Mouse (Mus musculus) CD4-positive, CD25-positive, alpha-beta regulatory T cell, adult 2 months (primary cell): Measurements from ENCODE around the gene Trip4.

ENCODE experiments used
- DNase-seq: peaks from one replicate; pipeline ENCODE4 v3.0.0-alpha.2; 2012; ENCODE audit warnings: low read depth, low spot score

Gene Trip4

DNA sequence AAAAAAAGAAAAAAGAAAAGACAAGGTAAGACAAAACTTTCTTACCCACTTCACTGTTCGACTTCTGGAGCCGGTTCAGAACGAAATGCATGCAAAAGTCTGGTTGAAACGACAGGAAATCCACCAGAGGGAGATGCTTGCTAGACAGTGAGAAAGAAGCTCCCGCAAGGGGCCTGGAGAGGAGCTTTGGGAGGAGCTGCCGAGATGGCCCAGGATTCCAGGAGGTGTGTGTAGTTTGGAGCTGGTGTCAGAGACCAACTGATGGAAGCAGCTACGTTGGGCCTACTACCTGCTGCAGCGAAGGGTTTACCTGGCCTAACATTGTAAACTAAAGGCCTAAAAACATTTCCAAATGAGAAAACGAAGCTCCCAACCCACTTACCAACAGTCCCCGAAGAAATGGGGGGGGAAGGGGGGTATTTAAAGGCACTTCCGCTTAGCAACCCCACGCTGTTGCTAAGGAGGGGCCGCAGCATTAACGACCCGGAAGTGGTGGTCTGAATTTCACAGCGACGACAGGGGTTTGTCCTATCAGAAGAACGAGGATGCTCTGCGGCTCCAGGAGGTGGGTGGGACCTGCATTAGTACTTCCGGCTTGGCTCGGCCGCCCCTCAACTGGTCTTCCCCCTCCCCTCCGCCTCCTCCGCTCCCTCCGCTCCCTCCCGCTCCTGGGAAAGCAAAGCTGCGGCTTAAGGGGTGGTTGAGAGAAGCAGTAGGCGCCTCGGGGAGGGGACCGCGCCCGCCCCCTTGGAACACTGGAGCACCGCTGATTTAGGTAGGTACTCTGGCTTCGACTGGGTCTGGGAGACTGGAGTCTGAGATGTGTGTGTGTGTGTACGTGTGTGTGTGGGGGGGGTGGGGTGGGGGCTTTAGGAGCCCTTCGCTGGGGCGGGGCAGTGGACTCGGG lies at the start of gene Trip4, which contains the start of gene Csnk1g1:
TSS of gene Trip4 (minus strand) at position 401 of the 907 bp plus-strand sequence.
TSS of gene Csnk1g1 (plus strand) at position 531 of the 907 bp plus-strand sequence.
- peak; percentile 96 for DNase-seq

DNA sequence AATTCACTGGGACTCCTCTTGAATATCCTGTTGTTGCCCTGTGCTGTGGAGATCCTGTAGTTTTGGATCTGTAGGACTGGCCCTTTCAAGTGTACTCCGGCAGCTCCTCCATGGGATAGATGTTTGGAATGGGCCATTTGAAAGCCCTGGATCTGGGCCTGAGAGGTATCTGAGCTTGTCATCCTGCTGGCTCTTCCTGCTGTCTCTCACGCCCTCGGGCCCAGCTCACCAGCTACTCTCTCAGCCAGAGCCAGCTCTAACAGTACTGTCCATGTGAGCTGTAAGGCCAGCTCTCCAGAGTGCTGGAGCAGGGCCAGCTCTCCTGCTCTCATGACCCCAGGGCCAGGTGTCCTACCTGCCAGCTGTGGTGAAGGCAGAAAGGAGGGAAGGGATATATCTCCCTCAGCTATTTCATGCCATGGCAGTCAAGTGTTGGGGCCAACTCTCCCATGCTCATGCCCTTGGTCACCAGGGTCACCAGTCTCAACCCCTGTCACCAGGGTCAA lies 42.5 kb upstream of the Trip4 start:
- no peak for DNase-seq

DNA sequence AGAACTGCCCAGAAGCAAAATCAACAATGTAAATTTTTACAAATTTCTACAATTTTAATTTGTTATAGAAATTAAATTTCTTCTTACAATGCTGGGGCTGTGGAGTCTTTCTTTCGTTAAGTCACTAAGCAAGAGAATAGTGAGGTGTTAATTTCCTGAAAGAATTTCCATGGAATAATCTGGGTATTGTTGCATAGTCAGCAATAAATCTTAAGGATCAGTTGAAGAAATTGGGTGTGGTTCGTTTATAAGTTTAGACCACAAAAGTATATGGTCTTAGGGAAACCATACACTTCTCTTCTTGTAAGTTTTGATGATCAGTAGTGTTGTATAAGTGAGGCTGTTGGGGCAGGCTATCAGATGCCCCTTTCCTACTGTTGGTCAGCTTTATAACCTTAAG lies 29.0 kb upstream of the Trip4 start:
- DNase-seq: no peak

DNA sequence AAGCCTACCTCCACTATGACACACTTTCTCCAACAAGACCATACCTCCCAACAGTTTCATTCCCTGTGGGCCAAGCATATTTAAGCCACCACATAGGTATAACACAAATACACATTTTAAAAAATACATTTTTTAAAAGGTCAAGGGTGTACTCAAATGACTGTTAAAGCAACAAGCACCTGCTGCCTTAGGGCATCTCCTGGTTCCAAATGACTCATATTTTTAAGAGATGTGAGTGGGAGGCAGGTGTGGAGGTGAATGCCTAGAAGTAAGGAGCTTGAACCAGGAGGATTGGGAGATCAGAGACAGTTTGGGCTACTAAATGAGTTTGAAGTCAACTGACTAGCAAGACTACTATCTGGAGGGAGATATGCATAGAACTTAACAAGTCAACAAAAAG lies 21.2 kb upstream of the Trip4 start:
- no peak for DNase-seq

DNA sequence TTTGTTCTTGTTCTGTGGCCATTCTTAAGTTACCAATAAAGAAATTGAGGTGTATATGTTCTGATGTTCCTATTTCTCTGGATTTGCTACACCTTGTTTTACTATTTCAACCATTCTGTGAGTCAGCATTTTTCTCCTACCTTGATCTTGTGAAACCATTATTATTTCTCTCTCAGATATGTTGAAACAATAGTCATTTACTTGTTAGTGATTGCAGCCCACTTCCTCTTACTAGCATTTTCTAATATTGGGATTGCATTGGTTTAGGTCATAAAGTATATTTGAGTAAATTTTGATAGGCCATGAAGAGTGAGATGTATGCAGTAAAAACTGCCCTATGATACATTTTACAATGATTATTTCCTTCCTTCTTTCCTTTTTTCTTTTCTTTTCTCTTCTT lies 19.9 kb upstream of the Trip4 start:
- DNase-seq: no peak

DNA sequence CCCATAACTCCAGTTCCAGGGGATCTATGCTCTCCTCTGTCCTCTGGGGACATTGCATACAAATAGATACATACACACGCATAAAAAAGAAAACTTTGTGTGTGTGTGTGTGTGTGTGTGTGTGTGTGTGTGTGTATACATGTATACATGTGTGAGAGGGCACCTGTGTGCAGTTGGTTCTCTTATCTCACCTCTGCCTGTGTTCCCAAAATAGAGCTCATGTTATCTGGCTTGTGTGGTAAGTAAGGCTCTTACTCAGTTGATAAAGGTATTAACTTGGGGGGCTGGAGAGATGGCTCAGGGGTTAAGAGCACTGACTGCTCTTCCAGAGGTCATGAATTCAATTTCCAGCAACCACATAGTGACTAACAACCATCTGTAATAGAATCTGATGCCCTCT lies 8.4 kb upstream of the Trip4 start:
- DNase-seq: no peak

DNA sequence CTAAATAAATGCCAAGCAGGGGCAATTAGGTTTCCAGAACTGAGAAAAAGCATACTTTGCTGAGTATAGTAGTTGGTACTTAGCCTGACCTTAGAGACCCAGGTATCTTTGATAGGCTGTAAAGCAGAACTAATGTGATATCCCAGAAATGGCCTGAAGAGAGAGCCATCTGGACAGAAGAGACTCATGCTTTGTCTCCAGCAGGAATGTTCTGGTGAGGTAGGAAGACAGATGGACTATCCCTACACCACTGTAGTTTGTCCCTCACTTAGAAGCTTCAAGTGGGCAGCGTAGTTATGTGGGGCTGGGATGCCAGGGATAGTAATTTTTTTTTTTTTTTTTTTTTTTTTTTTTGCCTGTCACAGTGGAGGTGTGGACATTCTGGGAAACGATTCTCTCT lies 5.4 kb upstream of the Trip4 start:
- no peak for DNase-seq

DNA sequence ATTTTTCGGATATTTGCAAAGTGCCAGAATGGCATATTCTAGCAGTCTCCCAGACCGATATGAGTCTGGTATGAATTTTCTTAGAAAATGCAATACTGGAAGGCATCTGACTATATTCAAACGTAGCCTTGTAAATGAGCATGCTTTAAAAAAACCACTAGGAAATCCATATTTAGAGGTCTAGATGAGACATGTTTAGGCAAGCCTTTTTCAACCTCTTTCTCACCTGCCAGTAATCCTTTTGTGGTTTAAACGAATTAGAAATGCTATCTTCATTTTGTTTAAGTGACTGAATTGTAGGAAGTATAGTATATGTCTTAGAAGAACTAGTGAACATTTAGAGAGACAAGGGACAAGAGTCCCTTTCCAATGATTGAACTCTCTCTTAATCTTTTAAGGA lies 1.2 kb upstream of the Trip4 start:
- no peak for DNase-seq

DNA sequence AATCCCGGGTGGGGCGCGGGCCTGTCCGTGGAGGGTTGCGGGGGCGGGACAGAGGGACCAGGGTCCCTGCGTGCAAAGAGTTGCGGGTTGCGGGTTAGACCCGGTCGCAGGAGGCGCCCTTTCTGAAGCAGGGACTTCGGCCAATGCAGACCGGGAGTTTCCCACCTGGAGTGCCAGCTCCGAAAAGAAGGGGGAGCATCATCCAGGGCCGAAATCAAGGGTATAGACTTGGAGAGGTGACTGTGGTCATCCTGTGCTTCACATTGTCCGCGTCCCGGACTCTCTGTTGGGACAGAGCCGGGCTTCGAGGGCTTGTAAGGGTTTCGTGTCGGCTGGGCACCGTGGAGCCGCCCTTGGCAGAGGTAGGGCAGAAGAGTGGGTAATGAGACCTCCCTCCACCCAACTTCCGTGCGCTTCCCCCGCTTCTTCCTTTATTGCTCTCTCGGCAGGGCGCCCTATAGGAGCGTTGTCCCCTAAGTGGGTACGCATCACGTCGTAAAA lies 757 bp upstream of the Trip4 start:
- DNase-seq: peak; percentile 64

DNA sequence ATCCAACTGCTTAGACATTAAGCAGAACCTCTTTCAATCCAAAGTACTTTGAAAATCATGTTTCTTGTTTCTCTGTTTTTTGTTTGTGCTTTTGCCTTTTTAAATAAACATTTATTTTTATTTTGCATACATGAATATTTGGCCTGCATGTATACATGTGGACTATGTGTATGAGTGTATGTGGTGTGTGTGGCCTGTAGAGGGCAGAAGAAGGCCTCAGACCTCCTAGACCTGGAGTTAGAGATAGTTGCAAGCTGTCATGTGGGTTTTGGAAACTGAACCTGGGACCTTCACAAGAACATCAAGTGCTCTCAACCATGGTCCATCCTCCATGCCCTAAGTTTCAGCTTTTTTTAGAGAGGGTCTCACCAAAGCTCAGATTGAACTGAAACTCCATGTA lies 5.2 kb downstream of the Trip4 start:
- peak; percentile 36 for DNase-seq

DNA sequence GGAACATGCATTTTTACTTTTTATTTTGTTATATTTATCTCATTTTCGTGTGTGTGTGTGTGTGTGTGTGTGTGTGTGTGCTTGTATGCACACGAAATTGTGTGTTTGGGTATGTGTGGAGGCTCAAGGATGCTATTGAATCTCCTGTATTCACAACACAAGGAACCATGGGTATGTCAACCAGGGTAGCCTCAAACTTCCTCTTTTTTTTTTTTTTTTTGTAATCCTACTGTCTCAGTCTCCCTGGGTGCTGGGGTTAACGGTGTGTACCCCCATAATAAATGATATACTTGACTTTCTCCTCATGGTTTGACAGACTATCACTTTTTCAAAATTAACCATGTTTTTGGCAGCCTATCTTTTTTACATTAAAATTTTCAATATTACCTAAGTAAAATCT lies 5.7 kb downstream of the Trip4 start:
- DNase-seq: no peak

DNA sequence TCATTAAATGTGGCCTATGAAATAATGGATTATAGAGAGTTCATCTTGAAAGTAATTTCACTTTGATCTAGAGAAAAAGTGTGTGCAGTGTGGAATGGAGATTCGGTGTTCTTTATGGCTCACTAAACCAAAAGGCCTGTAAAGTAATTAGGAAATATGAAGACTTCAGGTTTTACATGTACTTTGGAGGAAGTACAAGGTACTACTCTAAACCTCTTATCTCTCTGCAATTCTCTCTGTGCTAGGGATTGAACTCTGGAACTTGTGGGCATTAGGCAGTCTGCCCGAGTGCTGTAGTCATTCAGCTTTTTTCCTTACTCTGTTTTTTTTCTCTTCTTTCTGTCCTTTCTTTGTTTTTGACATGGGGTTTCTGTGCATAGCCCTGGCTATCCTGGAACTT lies 11.6 kb downstream of the Trip4 start:
- no peak for DNase-seq

DNA sequence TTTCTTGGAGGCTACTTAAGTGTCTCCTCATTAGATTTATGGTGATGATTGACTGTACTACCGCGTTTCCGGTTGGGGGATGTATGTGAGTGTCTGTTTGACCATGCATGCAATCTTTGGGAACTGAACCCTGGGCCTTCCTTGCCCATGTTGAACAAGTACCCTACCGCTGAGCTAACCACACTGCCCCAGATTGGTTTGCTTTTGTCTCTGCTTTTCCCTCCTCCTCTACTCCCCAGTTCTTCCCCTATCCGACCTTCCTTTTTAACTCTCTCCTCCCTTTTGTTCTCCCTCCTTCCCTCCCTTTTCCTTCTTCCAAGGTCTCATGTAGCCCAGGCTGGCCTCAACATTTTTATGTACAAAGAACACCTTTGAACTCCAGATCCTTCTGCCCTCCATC lies 17.5 kb downstream of the Trip4 start:
- DNase-seq: no peak

DNA sequence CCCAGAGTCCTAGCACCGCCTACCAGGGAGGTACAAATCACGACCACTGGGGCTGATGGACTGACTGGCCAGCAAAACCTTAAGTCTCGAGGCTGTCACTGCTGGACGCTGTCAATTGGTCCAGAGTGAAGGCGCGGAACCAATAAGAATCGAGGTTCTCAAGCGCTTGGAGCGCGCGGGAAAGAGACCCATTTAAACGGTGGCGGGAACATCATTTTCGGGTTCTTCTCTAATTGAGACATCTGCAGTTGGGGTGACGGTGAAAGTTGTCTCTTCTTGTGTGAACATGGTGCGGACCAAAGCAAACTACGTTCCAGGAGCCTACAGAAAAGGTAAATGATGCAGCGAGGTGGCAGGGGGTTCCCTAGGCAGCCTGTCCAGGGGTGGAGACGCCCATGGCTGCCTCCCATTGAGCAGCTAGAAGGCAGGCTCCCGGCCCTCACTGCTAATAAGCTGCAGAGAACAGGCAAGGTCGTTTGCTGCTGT lies 18.4 kb downstream of the Trip4 start, which contains the start of gene Pclaf:
TSS of gene Pclaf (plus strand) at position 95 of the 486 bp plus-strand sequence.
- DNase-seq: peak; percentile 81

DNA sequence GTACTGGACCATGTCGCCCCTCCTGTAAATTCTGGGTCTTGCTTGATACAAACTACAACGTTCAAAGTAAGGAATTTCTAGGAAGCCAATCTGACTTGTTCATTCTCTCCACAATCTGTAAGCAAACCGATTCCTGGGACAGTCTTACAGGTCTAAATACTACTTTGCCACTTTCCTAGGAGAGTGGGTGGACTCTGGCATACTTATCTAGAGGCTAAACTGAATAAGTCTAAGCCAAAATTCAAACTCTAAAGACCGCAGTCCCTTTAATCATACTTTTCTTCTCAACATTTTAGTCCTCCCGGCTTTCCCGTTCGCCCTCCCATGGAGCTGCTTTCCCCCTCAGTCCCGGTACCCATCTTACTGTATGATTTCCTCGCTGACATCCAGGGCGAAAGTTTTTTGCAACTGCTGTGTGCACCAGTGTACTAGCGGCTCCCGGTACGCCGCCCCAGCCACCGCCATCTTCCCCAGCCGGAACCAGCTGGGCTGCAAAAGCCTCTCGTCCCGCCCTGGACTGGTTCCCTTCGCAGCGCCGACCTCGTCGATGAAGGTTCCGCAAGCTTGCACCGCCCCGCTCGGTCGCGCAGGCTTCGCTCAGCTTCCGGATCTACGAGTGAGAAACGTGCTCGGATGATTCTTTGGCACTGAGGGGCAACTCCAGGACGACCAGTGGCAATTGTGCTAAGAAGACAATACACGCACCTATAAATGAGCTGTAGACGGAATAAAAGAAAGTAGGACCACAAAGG lies 23.9 kb downstream of the Trip4 start:
- DNase-seq: peak; percentile 93

DNA sequence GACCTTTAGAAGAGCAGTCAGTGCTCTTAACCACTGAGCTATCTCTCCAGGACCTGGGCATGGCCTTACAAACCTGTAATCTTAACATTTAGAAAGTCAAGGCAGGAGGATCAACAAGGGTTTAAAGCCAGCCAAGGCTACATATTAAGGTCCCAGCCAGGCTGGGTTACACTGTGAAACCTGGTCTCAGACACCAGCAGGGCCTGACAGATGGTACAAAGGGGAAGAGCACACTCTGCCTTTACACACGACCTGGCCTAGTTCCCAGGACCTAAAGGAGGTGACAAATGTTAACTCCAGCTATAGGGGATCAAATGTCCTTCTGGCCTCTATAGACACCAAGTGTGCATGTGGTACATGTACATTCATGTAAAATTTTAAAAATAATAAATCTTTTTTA lies 48.9 kb downstream of the Trip4 start:
- no peak for DNase-seq

DNA sequence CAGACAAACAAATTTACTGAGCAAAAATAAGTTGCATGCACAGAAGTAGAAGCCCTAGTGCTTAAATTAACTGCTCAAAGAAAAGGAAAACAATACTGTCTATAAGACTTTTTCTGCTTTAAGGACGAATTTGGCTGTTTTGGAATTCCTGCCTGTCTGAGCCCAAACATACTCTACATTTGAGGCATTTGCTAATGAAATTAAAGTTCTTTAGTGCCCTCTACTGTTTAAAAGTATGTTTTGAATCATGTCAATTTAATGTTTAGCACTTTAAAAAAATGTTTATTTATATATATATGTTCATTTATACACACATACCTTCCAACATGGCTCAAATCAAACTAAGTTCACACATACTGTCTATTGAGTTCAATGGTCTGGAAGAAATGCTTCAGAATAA lies 58.4 kb downstream of the Trip4 start:
- peak; percentile 29 for DNase-seq

DNA sequence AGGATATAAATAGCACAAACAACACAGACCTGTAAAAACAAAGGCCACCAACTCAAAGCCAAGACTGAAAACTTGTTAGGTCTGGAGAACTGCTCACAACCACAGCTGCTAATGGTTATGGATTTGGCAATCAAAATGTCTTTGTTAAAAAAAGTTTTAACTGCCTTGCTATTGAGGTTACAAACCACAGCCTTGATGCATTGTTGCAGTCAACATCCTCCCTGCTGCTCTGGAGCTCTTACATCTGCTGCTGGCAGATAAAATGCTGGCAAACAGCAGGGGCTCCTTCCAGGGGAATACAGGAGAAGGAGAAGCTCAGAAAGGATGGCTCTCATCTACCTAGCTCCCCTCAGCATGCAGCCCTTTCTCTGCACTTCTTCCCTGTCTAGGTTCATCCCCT lies 60.4 kb downstream of the Trip4 start:
- DNase-seq: no peak

DNA sequence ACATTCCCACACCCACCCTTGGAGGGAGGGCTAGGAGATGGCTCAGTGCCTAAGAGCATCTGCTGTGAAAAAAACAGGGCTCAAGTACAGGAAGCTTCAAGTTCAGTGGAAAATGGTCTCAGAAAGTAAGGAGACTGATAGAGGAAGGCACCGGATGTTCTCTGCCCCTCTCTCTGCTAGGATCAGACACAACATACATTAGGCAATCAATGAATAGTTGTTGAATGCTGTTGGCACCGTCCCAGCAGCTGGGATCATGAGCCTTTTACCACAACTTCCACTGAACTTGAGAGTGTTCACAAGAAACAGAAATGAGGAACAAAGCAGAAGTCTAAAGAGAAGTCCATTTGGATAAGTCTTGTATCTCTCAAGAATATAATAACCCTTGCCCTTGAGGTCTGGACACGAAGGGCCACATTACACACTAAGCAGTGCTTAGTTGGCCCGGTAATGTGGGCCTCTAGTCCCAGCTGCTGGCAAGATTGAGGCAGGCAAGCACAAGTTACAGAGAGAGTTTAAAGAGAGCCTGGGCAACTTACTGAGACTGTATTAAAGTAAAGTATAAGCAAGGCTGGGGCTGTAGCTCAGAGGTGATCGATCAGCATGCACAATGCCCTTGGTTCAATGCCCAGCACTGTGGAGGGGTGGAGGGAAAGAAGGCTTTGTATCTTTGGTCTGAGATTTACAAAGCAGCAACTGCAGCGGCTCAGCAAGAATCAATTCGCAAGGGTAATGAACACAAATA lies 64.0 kb downstream of the Trip4 start:
- DNase-seq: no peak

DNA sequence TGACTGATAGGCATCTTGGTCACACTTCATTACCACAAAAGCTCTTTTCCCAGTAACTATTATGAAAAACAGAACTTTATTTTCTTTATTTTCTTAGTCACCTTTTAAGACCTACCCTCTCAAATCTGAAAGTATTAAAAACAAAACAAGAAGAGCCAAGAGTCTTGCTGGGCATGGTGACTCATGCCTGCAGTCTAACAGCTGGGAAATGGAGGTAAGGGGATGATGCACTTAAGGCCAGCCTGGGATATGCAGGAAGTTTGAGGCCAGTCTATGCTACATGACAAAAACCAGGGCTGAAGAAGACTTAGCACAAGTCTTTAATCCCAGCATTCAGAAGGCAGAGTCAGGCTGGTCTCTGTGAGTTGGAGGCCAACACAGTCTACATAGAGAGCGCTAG lies 68.8 kb downstream of the Trip4 start:
- DNase-seq: no peak

DNA sequence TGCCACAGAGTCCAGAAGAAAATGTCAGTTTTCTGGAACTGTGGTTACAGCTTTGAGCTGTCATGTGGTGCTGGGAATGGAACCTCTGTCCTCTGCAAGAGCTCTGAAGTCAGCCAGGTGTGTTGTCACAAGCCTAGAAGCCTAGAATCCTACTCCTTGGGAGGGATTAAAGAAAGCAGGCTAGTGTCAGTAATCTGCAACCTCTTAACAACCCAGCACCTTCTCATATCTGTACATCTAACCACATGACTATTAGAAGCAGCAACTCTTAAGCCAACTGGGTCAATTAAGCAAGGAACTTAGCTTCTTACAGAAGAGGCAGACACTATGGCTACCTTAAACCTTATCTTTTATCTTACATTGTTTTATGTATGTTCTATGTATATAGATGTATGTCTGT lies 71.7 kb downstream of the Trip4 start:
- DNase-seq: no peak
